Mouse (Mus musculus) forebrain, embryonic 13.5 days (tissue): Measurements from ENCODE around the gene Znhit6. TPM values are rescaled to one million over a fixed set of nuclear protein-coding genes. Genes with fewer than 3 reads are reported as not detected.

Experiments used
- ATAC-seq: fragments of 200-750 bp; cut with Nextera tagmentation; 2 replicates; pipeline ENCODE4 v1.8.0; 2017
- H3K27ac ChIP-seq: fragments of 300-500 bp; sonication (generic); 2 replicates; pipeline ENCODE4 v1.5.1; 2015; ENCODE audit warnings: inconsistent platforms, mild to moderate bottlenecking, moderate library complexity
- H3K27me3 ChIP-seq: fragments of 300-500 bp; sonication (generic); 2 replicates; pipeline ENCODE4 v1.6.1; 2015; ENCODE audit warnings: mild to moderate bottlenecking, inconsistent platforms
- H3K36me3 ChIP-seq: fragments of 300-500 bp; sonication (generic); 2 replicates; pipeline ENCODE4 v1.6.1; 2015; ENCODE audit warnings: mild to moderate bottlenecking, inconsistent platforms; ENCODE audit not compliant: poor library complexity, severe bottlenecking
- H3K4me1 ChIP-seq: fragments of 300-500 bp; sonication (generic); 2 replicates; pipeline ENCODE4 v1.6.1; 2015; ENCODE audit warnings: inconsistent platforms
- H3K4me2 ChIP-seq: fragments of 300-500 bp; sonication (generic); 2 replicates; pipeline ENCODE4 v1.6.1; 2015; ENCODE audit warnings: inconsistent platforms, mild to moderate bottlenecking, moderate library complexity
- H3K4me3 ChIP-seq: fragments of 300-500 bp; sonication (generic); 2 replicates; pipeline ENCODE4 v1.5.1; 2015; ENCODE audit warnings: mild to moderate bottlenecking, inconsistent platforms
- H3K9ac ChIP-seq: fragments of 300-500 bp; sonication (generic); 2 replicates; pipeline ENCODE4 v1.6.1; 2015; ENCODE audit warnings: mild to moderate bottlenecking, inconsistent platforms
- H3K9me3 ChIP-seq: fragments of 300-500 bp; sonication (generic); replicated peaks from 2 replicates; pipeline ENCODE4 v1.6.1; 2016; ENCODE audit warnings: inconsistent platforms
- WGBS: fragments of 180-500 bp; shearing (Covaris S2); methylation state at CpG from one replicate; pipeline ENCODE4 v1.1.7; 2015; 5-methylcytosine and 5-hydroxymethylcytosine counted together
- polyA plus RNA-seq: library from polyadenylated mRNA; unstranded; fragments of >200 nt; fragmentation: Nextera tagmentation; extraction: Ambion mirVana; gene quantifications from 2 replicates; pipeline ENCODE4 v1.2.1, GENCODE M21; 2015

The Znhit6 gene
- polyA plus RNA-seq, 1 experiment from 2014 or later: 34.9 TPM

- Histone ChIP-seq H3K27ac (no peak overlapping the region), H3K4me3 (no peak overlapping the region), H3K36me3 (peaks cover 73% of the 10 kb centered on the region), H3K27me3 (no peaks in the 10 kb centered on the region), H3K9ac (no peak overlapping the region), H3K9me3 (no peaks in the 10 kb centered on the region), H3K4me2 (no peak overlapping the region), H3K4me1 (no peaks in the 10 kb centered on the region)
- WGBS: 91% methylated on average over 4 of the region's 4 CpGs
- ATAC-seq: no peak
These were observed 7.0 kb downstream of the Znhit6 start for GRCm38 (mm10) chr3:145583043-145583442.

- no peak overlapping the region for H3K4me2 ChIP-seq
- no peak overlapping the region for H3K27ac ChIP-seq
- no peaks in the 10 kb centered on the region for H3K9me3 ChIP-seq
- no peaks in the 10 kb centered on the region for H3K27me3 ChIP-seq
- peak; percentile 50; the same call in 1 of the 2 replicates for ATAC-seq
- 63% methylated on average over 3 of the region's 3 CpGs for WGBS
- H3K36me3 ChIP-seq: peaks cover 67% of the 10 kb centered on the region
- no peaks in the 10 kb centered on the region for H3K4me1 ChIP-seq
- no peak overlapping the region for H3K9ac ChIP-seq
- H3K4me3 ChIP-seq: no peak overlapping the region
These were observed 7.7 kb downstream of the Znhit6 start for GRCm38 (mm10) chr3:145583522-145584200.

- no peak overlapping the region for H3K27ac ChIP-seq
These were observed 14.6 kb downstream of the Znhit6 start for GRCm38 (mm10) chr3:145590562-145590961.

GRCm38 (mm10) chr3:145591841-145592542 is 16.0 kb downstream of the Znhit6 start:
- no peaks in the 10 kb centered on the region for H3K9me3 ChIP-seq
- peaks cover 66% of the 10 kb centered on the region for H3K36me3 ChIP-seq
- no peaks in the 10 kb centered on the region for H3K4me1 ChIP-seq
- ATAC-seq: no peak
- H3K4me2 ChIP-seq: no peak overlapping the region
- no peak overlapping the region for H3K27ac ChIP-seq
- no peak overlapping the region for H3K9ac ChIP-seq
- no peak overlapping the region for H3K4me3 ChIP-seq
- H3K27me3 ChIP-seq: no peaks in the 10 kb centered on the region
- 87% methylated on average over 6 of the region's 6 CpGs for WGBS

More at GRCm38 (mm10) chr3:145590562-145590961, 14.6 kb downstream of the Znhit6 start:
- Histone ChIP-seq H3K9ac (no peak overlapping the region), H3K4me2 (no peak overlapping the region), H3K4me1 (no peaks in the 10 kb centered on the region), H3K4me3 (no peak overlapping the region), H3K27me3 (no peaks in the 10 kb centered on the region), H3K9me3 (no peaks in the 10 kb centered on the region), H3K36me3 (peaks cover 75% of the 10 kb centered on the region)
- ATAC-seq: no peak
- WGBS: 96% methylated on average over 4 of the region's 4 CpGs

GRCm38 (mm10) chr3:145595354-145595753 is 19.3 kb downstream of the Znhit6 start:
- peaks cover 78% of the 10 kb centered on the region for H3K36me3 ChIP-seq
- H3K4me3 ChIP-seq: no peak overlapping the region
- no peak overlapping the region for H3K4me2 ChIP-seq
- 94% methylated on average over 6 of the region's 6 CpGs for WGBS
- no peak for ATAC-seq
- H3K9ac ChIP-seq: no peak overlapping the region
- no peak overlapping the region for H3K27ac ChIP-seq
- H3K27me3 ChIP-seq: no peaks in the 10 kb centered on the region
- no peaks in the 10 kb centered on the region for H3K9me3 ChIP-seq
- no peaks in the 10 kb centered on the region for H3K4me1 ChIP-seq

GRCm38 (mm10) chr3:145599059-145599458 is 23.1 kb downstream of the Znhit6 start:
- Histone ChIP-seq H3K4me2 (no peak overlapping the region), H3K36me3 (peaks cover 75% of the 10 kb centered on the region), H3K9me3 (no peaks in the 10 kb centered on the region), H3K9ac (no peak overlapping the region), H3K27me3 (no peaks in the 10 kb centered on the region), H3K4me1 (0 out of 2 replicates have a peak, but pooled peaks cover 6% of the 10 kb centered on the region), H3K4me3 (no peak overlapping the region), H3K27ac (no peak overlapping the region)
- WGBS: 97% methylated on average over 7 of the region's 7 CpGs
- ATAC-seq: no peak

- 0 out of 2 replicates have a peak, but pooled peaks cover 6% of the 10 kb centered on the region for H3K4me1 ChIP-seq
- no peaks in the 10 kb centered on the region for H3K27me3 ChIP-seq
- 94% methylated on average over 6 of the region's 6 CpGs for WGBS
- no peak overlapping the region for H3K27ac ChIP-seq
- no peak overlapping the region for H3K4me3 ChIP-seq
- no peak overlapping the region for H3K9ac ChIP-seq
- no peak overlapping the region for H3K4me2 ChIP-seq
- no peaks in the 10 kb centered on the region for H3K9me3 ChIP-seq
- H3K36me3 ChIP-seq: peaks cover 76% of the 10 kb centered on the region
- no peak for ATAC-seq
These were observed 24.8 kb downstream of the Znhit6 start for GRCm38 (mm10) chr3:145600801-145601200.

- 82% methylated on average over 6 of the region's 6 CpGs for WGBS
- no peak overlapping the region for H3K9ac ChIP-seq
- H3K4me2 ChIP-seq: no peak overlapping the region
- H3K36me3 ChIP-seq: peaks cover 76% of the 10 kb centered on the region
- H3K27me3 ChIP-seq: no peaks in the 10 kb centered on the region
- H3K4me1 ChIP-seq: 0 out of 2 replicates have a peak, but pooled peaks cover 6% of the 10 kb centered on the region
- no peak overlapping the region for H3K4me3 ChIP-seq
- H3K9me3 ChIP-seq: no peaks in the 10 kb centered on the region
- no peak for ATAC-seq
- H3K27ac ChIP-seq: no peak overlapping the region
These were observed 25.3 kb downstream of the Znhit6 start for GRCm38 (mm10) chr3:145601345-145601744.

GRCm38 (mm10) chr3:145602410-145603206 is 26.6 kb downstream of the Znhit6 start:
- Histone ChIP-seq H3K9ac (no peak overlapping the region), H3K36me3 (peaks cover 83% of the 10 kb centered on the region), H3K4me1 (0 out of 2 replicates have a peak, but pooled peaks cover 6% of the 10 kb centered on the region), H3K4me2 (no peak overlapping the region), H3K9me3 (no peaks in the 10 kb centered on the region), H3K27ac (no peak overlapping the region), H3K4me3 (no peak overlapping the region), H3K27me3 (no peaks in the 10 kb centered on the region)
- ATAC-seq: peak; percentile 51; the same call in 1 of the 2 replicates
- 74% methylated on average over 11 of the region's 11 CpGs for WGBS

- 93% methylated on average over 5 of the region's 5 CpGs for WGBS
- Histone ChIP-seq H3K9me3 (no peaks in the 10 kb centered on the region), H3K4me2 (no peak overlapping the region), H3K36me3 (peaks cover 59% of the 10 kb centered on the region), H3K9ac (no peak overlapping the region), H3K27me3 (no peaks in the 10 kb centered on the region), H3K27ac (no peak overlapping the region), H3K4me3 (no peak overlapping the region), H3K4me1 (0 out of 2 replicates have a peak, but pooled peaks cover 6% of the 10 kb centered on the region)
- ATAC-seq: no peak
These were observed 29.6 kb downstream of the Znhit6 start for GRCm38 (mm10) chr3:145605437-145606123.

GRCm38 (mm10) chr3:145608320-145608719 is 32.3 kb downstream of the Znhit6 start:
- Histone ChIP-seq H3K4me3 (no peak overlapping the region), H3K4me1 (no peaks in the 10 kb centered on the region), H3K9ac (no peak overlapping the region), H3K27me3 (no peaks in the 10 kb centered on the region), H3K4me2 (no peak overlapping the region), H3K9me3 (no peaks in the 10 kb centered on the region), H3K27ac (no peak overlapping the region), H3K36me3 (peaks cover 35% of the 10 kb centered on the region)
- WGBS: 97% methylated on average over 5 of the region's 5 CpGs
- ATAC-seq: no peak
